Mouse (Mus musculus): ENCODE measurements around the gene Recql5.
"Not testable (repeated sequence)": the region's sequence is repeated elsewhere in the genome, so short reads cannot be mapped to it uniquely, and the experiment has no call there.

The Recql5 gene

GRCm38 (mm10) chr11:115863895-115864294 is 69.4 kb downstream of the Recql5 start:
- no peak for DNase-seq (ENCODE audit: extremely low read depth, low read depth)

- peak; percentile 39 for DNase-seq (ENCODE audit: extremely low read depth, low read depth)
Observed at GRCm38 (mm10) chr11:115859143-115859945, 73.9 kb downstream of the Recql5 start.

- DNase-seq (ENCODE audit: extremely low read depth, low read depth): no peak
Observed at GRCm38 (mm10) chr11:115858354-115858753, 74.9 kb downstream of the Recql5 start, which contains the start of gene Myo15b. Gene Myo15b (plus strand): TSS chr11:115858406.

- DNase-seq (ENCODE audit: extremely low read depth, low read depth): no peak
Observed at GRCm38 (mm10) chr11:115857936-115858335, 75.3 kb downstream of the Recql5 start.

- DNase-seq (ENCODE audit: extremely low read depth, low read depth): not testable (repeated sequence)
Observed at GRCm38 (mm10) chr11:115857146-115857545, 76.1 kb downstream of the Recql5 start.

GRCm38 (mm10) chr11:115854674-115855073 is 78.6 kb downstream of the Recql5 start:
- DNase-seq (ENCODE audit: extremely low read depth, low read depth): no peak

- no peak for DNase-seq (ENCODE audit: extremely low read depth, low read depth)
Observed at GRCm38 (mm10) chr11:115845819-115846218, 87.5 kb downstream of the Recql5 start.

- no peak for DNase-seq (ENCODE audit: extremely low read depth, low read depth)
Observed at GRCm38 (mm10) chr11:115844240-115844639, 89.0 kb downstream of the Recql5 start.

GRCm38 (mm10) chr11:115843891-115844239 is 89.4 kb downstream of the Recql5 start:
- DNase-seq (ENCODE audit: extremely low read depth, low read depth): no peak

GRCm38 (mm10) chr11:115843141-115843890 is 90.0 kb downstream of the Recql5 start:
- DNase-seq (ENCODE audit: extremely low read depth, low read depth): no peak

Measured in MEL-GATA-1-ER (cell line).